Mouse (Mus musculus): ENCODE measurements around the gene A230072I06Rik.

GRCm38 (mm10) chr8:12314258-12314657 lies 35.6 kb downstream of the A230072I06Rik start:
- TF ChIP-seq POLR2A (IDR thresholded peaks at IDR 0.05; ENCODE audit: borderline replicate concordance, low read depth, low read length) (no peak), CTCF (IDR thresholded peaks at IDR 0.05; ENCODE audit: low read depth, low read length) (no peak)

Measured in bone marrow macrophage, adult 2 months (primary cell).